Mouse (Mus musculus): ENCODE measurements around the gene Clmn. TPM values are rescaled to one million over a fixed set of nuclear protein-coding genes. Genes with fewer than 3 reads are reported as not detected.

Gene Clmn
- polyA plus RNA-seq, 1 experiment from 2014 or later, result 2.0 TPM

DNA sequence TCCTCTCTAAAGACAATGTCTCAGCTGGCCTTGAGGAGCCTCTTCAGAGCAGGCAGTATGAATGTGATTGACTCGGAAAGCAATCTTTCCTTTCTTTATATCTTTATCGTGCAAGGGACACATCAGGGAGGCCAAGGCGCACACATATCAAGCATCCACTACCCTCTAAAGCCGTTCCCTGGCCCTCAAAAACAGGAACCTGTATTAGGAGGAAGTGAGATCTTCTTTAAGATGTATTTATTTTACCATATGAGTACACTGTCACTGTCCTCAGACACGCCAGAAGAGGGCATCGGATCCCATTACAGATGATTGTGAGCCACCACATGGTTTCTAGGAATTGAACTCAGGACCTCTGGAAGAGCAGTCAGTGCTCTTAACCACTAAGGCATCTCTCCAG is 122.6 kb downstream of the Clmn start:
- Histone ChIP-seq H3K9ac (replicated peaks; ENCODE audit: low read depth) (no peak overlapping the region), H3K4me3 (ENCODE audit: low read depth, low read length) (no peak overlapping the region), H3K4me1 (ENCODE audit: insufficient read depth, low read depth, low read length) (peaks cover 4% of the 10 kb centered on the region; the same call in 1 of the 2 replicates), H3K36me3 (ENCODE audit: insufficient read depth, low read length) (no peaks in the 10 kb centered on the region), H3K27ac (ENCODE audit: low read length) (no peak overlapping the region), H3K9me3 (ENCODE audit: low read length) (no peaks in the 10 kb centered on the region), H3K27me3 (replicated peaks; ENCODE audit: insufficient read depth, low read length) (no peaks in the 10 kb centered on the region), H3K4me2 (replicated peaks; ENCODE audit: low read depth, low read length) (no peak overlapping the region)
- ATAC-seq (no peak), DNase-seq (ENCODE audit: low spot score) (no peak)
- WGBS, result 67% methylated on average over 6 of the region's 6 CpGs
- TF ChIP-seq EP300 (IDR thresholded peaks at IDR 0.05) (no peak), CTCF (IDR thresholded peaks at IDR 0.05) (peak; percentile 49)

DNA sequence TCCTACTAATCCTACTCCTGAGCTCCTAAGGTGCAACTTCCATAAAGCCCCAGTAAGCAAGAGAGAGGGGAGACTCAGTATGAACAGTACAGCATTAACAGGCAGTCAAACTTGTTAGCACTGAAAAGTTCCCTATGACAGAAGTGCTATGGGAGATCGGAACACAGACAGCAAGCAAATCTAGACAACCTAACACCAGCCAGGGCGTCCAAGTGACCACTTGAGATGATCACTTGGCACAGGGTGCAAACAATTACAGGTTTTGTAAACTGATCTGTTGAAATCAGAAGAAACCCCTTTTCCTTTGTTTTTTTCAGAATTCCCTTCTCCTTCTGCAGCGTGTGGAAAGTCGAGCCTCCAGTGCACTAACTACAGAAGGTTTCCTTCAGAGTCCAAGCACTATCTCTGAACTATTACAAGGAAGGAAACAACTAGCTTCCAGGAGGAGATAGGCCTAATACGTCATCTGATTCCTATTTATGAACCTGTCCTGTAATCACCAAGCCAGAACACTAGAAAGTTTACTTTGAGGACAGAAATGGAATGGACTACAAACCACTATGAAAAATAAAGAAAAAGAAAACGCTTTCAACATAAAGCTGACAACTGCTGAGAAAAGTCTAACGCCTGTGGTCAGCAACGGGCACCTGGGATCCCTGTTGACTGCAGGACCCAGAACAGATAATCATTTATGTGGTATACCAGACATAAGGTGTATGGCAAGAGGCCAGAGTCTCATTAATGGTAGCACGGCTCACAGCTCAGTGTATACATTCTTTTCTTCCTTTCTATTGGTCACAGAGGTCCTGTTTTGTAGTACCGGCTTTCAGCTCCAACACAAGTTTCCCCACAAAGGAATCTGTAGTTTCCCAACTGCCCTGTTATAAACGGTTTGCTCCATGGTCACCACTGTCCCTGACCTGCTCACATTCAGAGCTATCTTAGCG is 123.8 kb downstream of the Clmn start:
- no peaks in the 10 kb centered on the region for H3K9me3 ChIP-seq (ENCODE audit: low read length)
- no peaks in the 10 kb centered on the region for H3K27me3 ChIP-seq (replicated peaks; ENCODE audit: insufficient read depth, low read length)
- no peak overlapping the region for H3K4me3 ChIP-seq (ENCODE audit: low read depth, low read length)
- H3K9ac ChIP-seq (replicated peaks; ENCODE audit: low read depth), result no peak overlapping the region
- H3K4me1 ChIP-seq (ENCODE audit: insufficient read depth, low read depth, low read length), result peaks cover 4% of the 10 kb centered on the region; the same call in 1 of the 2 replicates
- H3K36me3 ChIP-seq (ENCODE audit: insufficient read depth, low read length), result no peaks in the 10 kb centered on the region
- H3K27ac ChIP-seq (ENCODE audit: low read length), result no peak overlapping the region
- no peak for TF ChIP-seq EP300 (IDR thresholded peaks at IDR 0.05)
- TF ChIP-seq CTCF (IDR thresholded peaks at IDR 0.05), result no peak
- DNase-seq (ENCODE audit: low spot score) (no peak), ATAC-seq (no peak)
- H3K4me2 ChIP-seq (replicated peaks; ENCODE audit: low read depth, low read length), result no peak overlapping the region
- 49% methylated on average over 12 of the region's 12 CpGs for WGBS

GRCm38 (mm10) chr12:104738931-104739330 is 125.9 kb downstream of the Clmn start:
- peaks cover 4% of the 10 kb centered on the region; the same call in 1 of the 2 replicates for H3K4me1 ChIP-seq (ENCODE audit: insufficient read depth, low read depth, low read length)
- no peak overlapping the region for H3K4me2 ChIP-seq (replicated peaks; ENCODE audit: low read depth, low read length)
- no peak overlapping the region for H3K4me3 ChIP-seq (ENCODE audit: low read depth, low read length)
- H3K9me3 ChIP-seq (ENCODE audit: low read length), result no peaks in the 10 kb centered on the region
- H3K9ac ChIP-seq (replicated peaks; ENCODE audit: low read depth), result no peak overlapping the region
- no peaks in the 10 kb centered on the region for H3K36me3 ChIP-seq (ENCODE audit: insufficient read depth, low read length)
- H3K27me3 ChIP-seq (replicated peaks; ENCODE audit: insufficient read depth, low read length), result no peaks in the 10 kb centered on the region
- ATAC-seq, result no peak
- no peak overlapping the region for H3K27ac ChIP-seq (ENCODE audit: low read length)
- TF ChIP-seq CTCF (IDR thresholded peaks at IDR 0.05) (no peak), EP300 (IDR thresholded peaks at IDR 0.05) (no peak)
- no peak for DNase-seq (ENCODE audit: low spot score)
- 40% methylated on average over 3 of the region's 3 CpGs for WGBS

DNA sequence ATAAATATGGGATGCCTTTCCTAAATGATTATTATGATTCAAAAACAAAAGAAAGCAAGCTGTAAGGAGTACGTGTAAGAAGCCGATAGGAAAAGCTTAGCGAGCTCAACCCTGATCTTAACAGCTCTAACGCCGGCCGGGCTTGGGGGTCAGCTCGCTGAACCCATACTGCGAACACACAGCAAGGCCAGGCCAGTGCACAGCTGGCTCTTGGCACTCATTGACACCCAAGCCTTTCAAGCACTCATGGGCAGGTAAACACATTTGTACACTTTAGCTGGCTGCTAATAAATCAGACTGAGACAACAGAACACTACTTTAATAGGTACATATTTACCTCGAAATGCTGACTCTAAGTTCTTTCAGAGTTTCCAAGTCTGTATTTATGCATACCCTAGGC is 126.4 kb downstream of the Clmn start:
- DNase-seq (ENCODE audit: low spot score), result no peak

DNA sequence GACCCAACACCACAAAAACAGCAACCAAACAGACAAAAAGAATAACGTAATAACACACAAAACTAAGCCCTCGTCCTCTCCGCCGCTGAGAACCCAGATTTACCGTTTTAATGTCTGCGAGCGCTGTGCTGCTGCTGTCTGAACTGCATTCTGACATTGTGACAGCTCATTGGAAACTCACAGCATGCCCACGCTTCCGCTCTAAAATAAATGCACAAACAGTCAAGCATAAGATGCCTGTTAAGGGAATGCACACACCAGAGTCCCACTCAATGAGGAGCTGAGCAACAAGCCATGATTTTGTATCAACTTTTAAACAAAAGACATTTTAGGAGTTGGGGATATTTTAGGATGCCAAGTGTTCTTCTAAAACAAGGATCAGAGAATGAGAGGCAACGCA is 127.2 kb downstream of the Clmn start:
- Histone ChIP-seq H3K27ac (ENCODE audit: low read length) (no peak overlapping the region), H3K4me3 (ENCODE audit: low read depth, low read length) (no peak overlapping the region), H3K9ac (replicated peaks; ENCODE audit: low read depth) (no peak overlapping the region), H3K27me3 (replicated peaks; ENCODE audit: insufficient read depth, low read length) (no peaks in the 10 kb centered on the region), H3K4me1 (ENCODE audit: insufficient read depth, low read depth, low read length) (peaks cover 4% of the 10 kb centered on the region; the same call in 1 of the 2 replicates), H3K36me3 (ENCODE audit: insufficient read depth, low read length) (no peaks in the 10 kb centered on the region), H3K4me2 (replicated peaks; ENCODE audit: low read depth, low read length) (no peak overlapping the region), H3K9me3 (ENCODE audit: low read length) (no peaks in the 10 kb centered on the region)
- no peak for ATAC-seq
- no peak for TF ChIP-seq EP300 (IDR thresholded peaks at IDR 0.05)
- TF ChIP-seq CTCF (IDR thresholded peaks at IDR 0.05), result no peak
- 87% methylated on average over 10 of the region's 10 CpGs for WGBS
- no peak for DNase-seq (ENCODE audit: low spot score)

More for the DNA sequence above, 126.4 kb downstream of the Clmn start:
- no peak overlapping the region for H3K4me2 ChIP-seq (replicated peaks; ENCODE audit: low read depth, low read length)
- no peak overlapping the region for H3K9ac ChIP-seq (replicated peaks; ENCODE audit: low read depth)
- no peak for ATAC-seq
- no peaks in the 10 kb centered on the region for H3K27me3 ChIP-seq (replicated peaks; ENCODE audit: insufficient read depth, low read length)
- peaks cover 4% of the 10 kb centered on the region; the same call in 1 of the 2 replicates for H3K4me1 ChIP-seq (ENCODE audit: insufficient read depth, low read depth, low read length)
- H3K4me3 ChIP-seq (ENCODE audit: low read depth, low read length), result no peak overlapping the region
- WGBS, result 42% methylated on average over 9 of the region's 9 CpGs
- TF ChIP-seq CTCF (IDR thresholded peaks at IDR 0.05) (no peak), EP300 (IDR thresholded peaks at IDR 0.05) (no peak)
- H3K36me3 ChIP-seq (ENCODE audit: insufficient read depth, low read length), result no peaks in the 10 kb centered on the region
- no peaks in the 10 kb centered on the region for H3K9me3 ChIP-seq (ENCODE audit: low read length)
- H3K27ac ChIP-seq (ENCODE audit: low read length), result no peak overlapping the region

- 64% methylated on average over 3 of the region's 3 CpGs for WGBS
Observed at GRCm38 (mm10) chr12:104735993-104736395, 128.9 kb downstream of the Clmn start.

More at GRCm38 (mm10) chr12:104735993-104736395, 128.9 kb downstream of the Clmn start:
- Histone ChIP-seq H3K9ac (replicated peaks; ENCODE audit: low read depth) (no peak overlapping the region), H3K9me3 (ENCODE audit: low read length) (no peaks in the 10 kb centered on the region), H3K4me3 (ENCODE audit: low read depth, low read length) (no peak overlapping the region), H3K27me3 (replicated peaks; ENCODE audit: insufficient read depth, low read length) (no peaks in the 10 kb centered on the region), H3K4me1 (ENCODE audit: insufficient read depth, low read depth, low read length) (no peaks in the 10 kb centered on the region), H3K27ac (ENCODE audit: low read length) (no peak overlapping the region), H3K36me3 (ENCODE audit: insufficient read depth, low read length) (peaks cover 3% of the 10 kb centered on the region; the same call in 1 of the 2 replicates), H3K4me2 (replicated peaks; ENCODE audit: low read depth, low read length) (no peak overlapping the region)
- DNase-seq (ENCODE audit: low spot score) (no peak), ATAC-seq (no peak)
- TF ChIP-seq CTCF (IDR thresholded peaks at IDR 0.05) (no peak), EP300 (IDR thresholded peaks at IDR 0.05) (no peak)
